Mouse (Mus musculus): ENCODE results near the gene Alyref. TPM values are rescaled to one million over a fixed set of nuclear protein-coding genes. Genes with fewer than 3 reads are reported as not detected.

The Alyref gene
- polyA plus RNA-seq (2014; fragmentation: Nextera tagmentation; extraction: Ambion mirVana): 251 and 254 TPM in 2 replicates

DNA sequence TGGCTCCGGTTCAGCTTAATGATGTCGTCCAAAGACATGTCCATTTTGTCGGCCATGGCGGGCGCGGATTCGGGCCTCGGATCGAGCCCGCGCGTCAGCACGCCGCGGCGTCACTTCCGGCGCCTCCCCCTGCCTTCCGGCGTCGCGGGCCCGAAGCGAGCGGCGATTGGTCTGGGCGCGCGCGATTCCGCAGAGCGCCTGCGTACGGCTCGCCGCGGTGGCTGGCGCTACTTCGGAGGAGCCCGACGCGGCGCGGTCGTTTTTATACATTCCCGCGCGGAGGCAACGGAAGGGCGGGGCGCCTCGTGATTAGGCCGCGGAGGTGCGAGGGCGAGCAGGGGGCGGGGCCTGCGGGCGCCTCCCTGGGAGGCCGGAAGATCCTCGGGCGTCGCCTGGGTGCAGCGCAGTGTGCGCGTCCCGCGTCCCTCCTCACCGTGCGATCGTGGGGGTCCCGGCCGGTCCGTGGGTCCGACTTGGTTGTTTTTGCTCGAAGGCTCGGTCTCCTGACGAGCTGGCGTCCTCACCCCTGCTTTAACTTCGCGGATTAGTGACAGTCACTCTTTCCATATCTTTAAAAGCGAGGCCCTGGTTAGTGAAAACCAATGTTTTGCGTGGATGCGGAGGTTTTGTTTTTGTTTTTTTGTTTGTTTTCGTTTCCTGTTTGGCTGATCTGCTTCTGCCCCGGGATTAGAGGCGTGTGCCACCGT lies at the start of gene Alyref, which contains the start of gene Anapc11:
TSS of gene Alyref (minus strand) at position 83 of the 707 bp plus-strand sequence.
TSS of gene Anapc11 (plus strand) at position 139 of the 707 bp plus-strand sequence.
- peak within 1 kb of the TSS; percentile 68 to 92 for H3K27ac ChIP-seq (replicated peaks in 1 of 2; ENCODE audit: control insufficient read depth in 1 of 2, insufficient read depth in 1 of 2, low read depth in 2 of 2, low read length in 2 of 2)
- no peaks in the 10 kb centered on the region for H3K9me3 ChIP-seq (ENCODE audit: control insufficient read depth, low read length)
- H3K9ac ChIP-seq (ENCODE audit: low read length): peak within 1 kb of the TSS; percentile 100
- peak; percentile 96 for ATAC-seq (ENCODE audit: insufficient number of reproducible peaks, insufficient read depth, low FRiP score, low read depth)
- peak within 1 kb of the TSS; percentile 97 for H3K4me2 ChIP-seq (ENCODE audit: low read length)
- H3K4me3 ChIP-seq (ENCODE audit: control insufficient read depth in 1 of 2, insufficient read depth in 1 of 2, low read depth in 1 of 2, low read length in 2 of 2): peak within 1 kb of the TSS; percentile 59 to 99
- H3K27me3 ChIP-seq (ENCODE audit: control insufficient read depth, insufficient read depth, low read length): no peaks in the 10 kb centered on the region
- peaks cover 11 to 16% of the 10 kb centered on the region in 2 experiments for H3K4me1 ChIP-seq (ENCODE audit: control insufficient read depth in 2 of 2, insufficient read depth in 2 of 2, low read length in 2 of 2)
- under 1% methylated on average over 86 of the region's 88 CpGs for WGBS
- H3K36me3 ChIP-seq (ENCODE audit: control insufficient read depth, insufficient read depth, low read length): peaks cover 77% of the 10 kb centered on the region

DNA sequence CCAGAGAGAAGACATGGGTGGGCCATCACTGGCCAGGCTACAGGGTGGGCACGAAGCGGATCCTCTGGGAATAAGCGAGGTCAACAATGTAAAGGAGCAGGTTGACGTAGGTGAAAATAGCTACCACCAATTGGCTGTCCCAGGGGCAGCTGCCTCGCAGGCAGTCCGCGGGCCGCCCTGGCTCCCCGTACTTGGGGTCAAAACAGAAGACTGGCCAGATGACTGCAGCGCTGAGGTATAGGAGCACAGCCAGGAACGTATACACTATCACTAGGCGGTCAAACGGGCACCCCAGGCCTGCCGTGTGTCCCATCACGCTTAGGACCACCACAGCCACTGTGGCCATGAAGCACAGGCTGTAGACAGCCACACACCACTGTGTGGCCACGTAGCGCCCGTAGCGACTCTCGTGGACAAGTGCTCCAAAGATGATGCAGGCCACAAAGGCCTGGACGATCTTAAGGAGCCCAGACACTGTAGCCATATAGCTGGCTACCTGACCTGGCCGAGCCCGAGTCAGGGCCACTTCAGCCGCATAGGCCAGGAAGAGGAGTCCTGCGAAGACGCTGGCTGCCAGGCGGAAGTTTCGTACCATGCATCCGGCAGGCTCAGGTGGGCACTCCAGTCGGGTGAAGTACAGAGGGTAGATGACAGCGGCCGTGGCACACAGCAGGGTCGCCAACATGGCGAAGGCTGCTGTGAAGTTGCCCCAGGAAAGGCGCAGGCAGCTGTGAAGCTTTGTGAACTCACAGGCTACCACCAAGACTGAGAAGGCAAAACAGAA lies 49.1 kb upstream of the Alyref start:
- H3K9ac ChIP-seq (ENCODE audit: low read length): peak overlapping the region; percentile 80
- H3K27me3 ChIP-seq (ENCODE audit: control insufficient read depth, insufficient read depth, low read length): no peaks in the 10 kb centered on the region
- WGBS: 65% methylated on average over 35 of the region's 35 CpGs
- H3K36me3 ChIP-seq (ENCODE audit: control insufficient read depth, insufficient read depth, low read length): no peaks in the 10 kb centered on the region
- peak overlapping the region; percentile 49 to 68 for H3K4me3 ChIP-seq (ENCODE audit: control insufficient read depth in 1 of 2, insufficient read depth in 1 of 2, low read depth in 1 of 2, low read length in 2 of 2)
- peak overlapping the region; percentile 72 for H3K4me2 ChIP-seq (ENCODE audit: low read length)
- H3K27ac ChIP-seq (replicated peaks in 1 of 2; ENCODE audit: control insufficient read depth in 1 of 2, insufficient read depth in 1 of 2, low read depth in 2 of 2, low read length in 2 of 2): peak overlapping the region; percentile 86 to 95
- no peaks in the 10 kb centered on the region for H3K9me3 ChIP-seq (ENCODE audit: control insufficient read depth, low read length)
- no peak for ATAC-seq (ENCODE audit: insufficient number of reproducible peaks, insufficient read depth, low FRiP score, low read depth)
- peaks cover 13 to 17% of the 10 kb centered on the region in 2 experiments for H3K4me1 ChIP-seq (ENCODE audit: control insufficient read depth in 2 of 2, insufficient read depth in 2 of 2, low read length in 2 of 2)

DNA sequence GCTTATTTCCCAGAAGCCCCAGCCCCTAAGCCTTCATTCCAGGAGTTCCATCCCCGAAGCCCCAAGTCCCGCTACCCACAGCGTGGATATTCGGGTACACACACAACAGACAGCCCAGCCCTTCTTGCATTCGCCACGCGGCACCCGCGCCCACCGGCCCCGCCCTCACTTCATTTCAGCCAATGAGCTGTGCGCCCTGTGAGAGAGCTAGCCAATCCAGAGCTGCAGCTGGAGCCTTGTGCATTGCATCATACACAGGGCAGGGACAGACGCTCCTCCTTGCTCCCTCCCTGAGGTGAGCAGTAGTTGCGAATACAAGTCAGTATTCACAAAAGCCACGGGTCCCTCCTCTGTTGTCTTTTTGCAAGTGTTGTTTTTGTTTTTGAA lies 45.4 kb upstream of the Alyref start, which contains the start of gene Pycr1:
TSS of gene Pycr1 (minus strand) at position 169 of the 387 bp plus-strand sequence.
- Histone ChIP-seq H3K4me3 (ENCODE audit: control insufficient read depth in 1 of 2, insufficient read depth in 1 of 2, low read depth in 1 of 2, low read length in 2 of 2) (peak within 1 kb of the TSS; percentile 52), H3K36me3 (ENCODE audit: control insufficient read depth, insufficient read depth, low read length) (no peaks in the 10 kb centered on the region), H3K27me3 (ENCODE audit: control insufficient read depth, insufficient read depth, low read length) (no peaks in the 10 kb centered on the region), H3K4me1 (ENCODE audit: control insufficient read depth in 2 of 2, insufficient read depth in 2 of 2, low read length in 2 of 2) (peaks cover 13 to 17% of the 10 kb centered on the region in 2 experiments), H3K9me3 (ENCODE audit: control insufficient read depth, low read length) (no peaks in the 10 kb centered on the region), H3K4me2 (ENCODE audit: low read length) (peak within 1 kb of the TSS; percentile 91), H3K27ac (replicated peaks in 1 of 2; ENCODE audit: control insufficient read depth in 1 of 2, insufficient read depth in 1 of 2, low read depth in 2 of 2, low read length in 2 of 2) (no peak within 1 kb of the TSS; a peak in 1 of 4 replicates), H3K9ac (ENCODE audit: low read length) (peak within 1 kb of the TSS; percentile 78)
- peak; percentile 96 for ATAC-seq (ENCODE audit: insufficient number of reproducible peaks, insufficient read depth, low FRiP score, low read depth)
- WGBS: 1% methylated on average over 15 of the region's 15 CpGs

DNA sequence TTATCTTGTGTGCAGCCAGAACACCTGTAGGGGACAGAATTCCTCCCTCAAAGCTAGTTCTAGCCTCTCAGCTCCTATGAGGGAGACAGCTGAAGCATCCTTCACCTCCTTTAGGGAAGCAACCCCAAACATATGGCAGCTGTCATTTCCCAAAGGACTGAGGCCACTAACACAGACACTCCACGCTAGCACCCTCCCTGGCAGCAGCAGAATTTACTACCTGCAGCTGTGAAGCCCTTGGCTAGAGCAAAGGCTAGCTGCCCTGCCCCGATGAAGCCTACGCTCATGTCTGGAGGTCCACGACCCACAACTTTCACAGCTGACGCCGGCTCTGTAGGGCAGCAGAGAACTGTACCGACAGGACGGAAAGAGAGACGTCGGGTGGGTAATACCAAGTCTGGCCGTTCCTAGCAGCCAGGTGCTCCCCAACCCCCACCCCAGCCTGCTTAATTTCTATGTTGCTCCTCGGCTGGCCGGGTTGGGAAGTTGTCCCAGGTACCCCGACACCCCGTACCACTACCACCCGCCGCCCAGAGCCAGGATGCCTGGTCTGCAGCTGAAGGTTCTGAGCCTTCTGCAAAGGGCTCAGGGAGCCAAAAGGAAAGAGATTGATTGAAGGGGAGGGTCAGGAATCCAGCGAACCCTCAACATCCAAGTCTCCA lies 44.9 kb upstream of the Alyref start:
- H3K27me3 ChIP-seq (ENCODE audit: control insufficient read depth, insufficient read depth, low read length): no peaks in the 10 kb centered on the region
- H3K9ac ChIP-seq (ENCODE audit: low read length): peak overlapping the region; percentile 78
- H3K4me2 ChIP-seq (ENCODE audit: low read length): peak overlapping the region; percentile 91
- no peaks in the 10 kb centered on the region for H3K36me3 ChIP-seq (ENCODE audit: control insufficient read depth, insufficient read depth, low read length)
- peaks cover 13 to 17% of the 10 kb centered on the region in 2 experiments for H3K4me1 ChIP-seq (ENCODE audit: control insufficient read depth in 2 of 2, insufficient read depth in 2 of 2, low read length in 2 of 2)
- 2% methylated on average over 18 of the region's 18 CpGs for WGBS
- H3K4me3 ChIP-seq (ENCODE audit: control insufficient read depth in 1 of 2, insufficient read depth in 1 of 2, low read depth in 1 of 2, low read length in 2 of 2): peak overlapping the region; percentile 52
- H3K9me3 ChIP-seq (ENCODE audit: control insufficient read depth, low read length): no peaks in the 10 kb centered on the region
- ATAC-seq (ENCODE audit: insufficient number of reproducible peaks, insufficient read depth, low FRiP score, low read depth): peak; percentile 33; the same call in 1 of the 2 replicates
- no peak overlapping the region; a peak in 1 of 4 replicates for H3K27ac ChIP-seq (replicated peaks in 1 of 2; ENCODE audit: control insufficient read depth in 1 of 2, insufficient read depth in 1 of 2, low read depth in 2 of 2, low read length in 2 of 2)

DNA sequence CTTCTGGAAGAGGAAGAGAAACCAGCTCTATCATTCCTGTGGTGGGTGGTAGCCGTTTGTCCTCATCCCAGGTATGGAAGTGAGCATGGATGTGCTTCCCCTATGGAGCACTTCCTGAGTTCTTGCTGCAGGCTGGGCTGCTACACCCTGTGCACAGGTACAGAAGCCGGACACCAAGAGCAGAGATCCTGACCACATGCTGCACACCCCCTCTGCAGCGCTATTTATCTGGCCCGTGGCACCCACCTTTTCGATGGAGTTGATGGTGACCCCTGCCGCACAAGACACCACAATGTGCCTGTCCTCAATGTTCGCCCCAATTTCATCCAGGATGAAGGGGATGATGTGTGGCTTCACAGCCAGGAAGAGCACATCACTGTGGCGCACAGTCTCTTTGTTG lies 43.7 kb upstream of the Alyref start:
- H3K4me2 ChIP-seq (ENCODE audit: low read length): no peak overlapping the region
- H3K9ac ChIP-seq (ENCODE audit: low read length): no peak overlapping the region
- no peaks in the 10 kb centered on the region for H3K36me3 ChIP-seq (ENCODE audit: control insufficient read depth, insufficient read depth, low read length)
- peaks cover 6 to 9% of the 10 kb centered on the region in 2 experiments for H3K4me1 ChIP-seq (ENCODE audit: control insufficient read depth in 2 of 2, insufficient read depth in 2 of 2, low read length in 2 of 2)
- no peak for ATAC-seq (ENCODE audit: insufficient number of reproducible peaks, insufficient read depth, low FRiP score, low read depth)
- H3K27ac ChIP-seq (replicated peaks in 1 of 2; ENCODE audit: control insufficient read depth in 1 of 2, insufficient read depth in 1 of 2, low read depth in 2 of 2, low read length in 2 of 2): no peak overlapping the region
- WGBS: 88% methylated on average over 8 of the region's 8 CpGs
- H3K4me3 ChIP-seq (ENCODE audit: control insufficient read depth in 1 of 2, insufficient read depth in 1 of 2, low read depth in 1 of 2, low read length in 2 of 2): no peak overlapping the region
- no peaks in the 10 kb centered on the region for H3K27me3 ChIP-seq (ENCODE audit: control insufficient read depth, insufficient read depth, low read length)
- H3K9me3 ChIP-seq (ENCODE audit: control insufficient read depth, low read length): no peaks in the 10 kb centered on the region

DNA sequence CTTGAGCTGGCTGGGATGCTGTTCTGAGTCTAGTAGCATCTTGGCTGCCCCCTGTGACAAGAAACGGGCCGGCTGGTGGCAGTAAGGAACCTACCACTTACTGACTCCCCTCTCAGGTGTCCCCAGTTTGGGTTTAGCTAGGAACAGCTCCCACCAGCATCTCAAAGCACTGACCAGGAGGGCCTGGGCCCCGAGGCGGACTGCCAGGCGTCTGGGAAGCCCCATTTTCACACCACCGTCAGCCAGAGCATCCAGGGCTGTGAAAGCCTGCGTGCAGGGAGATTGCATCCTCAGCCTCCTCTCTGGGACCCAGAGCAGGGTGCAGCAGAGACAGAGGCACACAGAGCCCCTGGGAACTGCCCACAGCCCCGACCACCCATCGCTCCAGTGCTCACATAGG lies 43.1 kb upstream of the Alyref start:
- no peaks in the 10 kb centered on the region for H3K36me3 ChIP-seq (ENCODE audit: control insufficient read depth, insufficient read depth, low read length)
- no peaks in the 10 kb centered on the region for H3K9me3 ChIP-seq (ENCODE audit: control insufficient read depth, low read length)
- H3K27ac ChIP-seq (replicated peaks in 1 of 2; ENCODE audit: control insufficient read depth in 1 of 2, insufficient read depth in 1 of 2, low read depth in 2 of 2, low read length in 2 of 2): no peak overlapping the region
- H3K9ac ChIP-seq (ENCODE audit: low read length): no peak overlapping the region
- no peak for ATAC-seq (ENCODE audit: insufficient number of reproducible peaks, insufficient read depth, low FRiP score, low read depth)
- no peak overlapping the region for H3K4me3 ChIP-seq (ENCODE audit: control insufficient read depth in 1 of 2, insufficient read depth in 1 of 2, low read depth in 1 of 2, low read length in 2 of 2)
- H3K4me1 ChIP-seq (ENCODE audit: control insufficient read depth in 2 of 2, insufficient read depth in 2 of 2, low read length in 2 of 2): peaks cover 5 to 9% of the 10 kb centered on the region in 2 experiments
- WGBS: 62% methylated on average over 9 of the region's 9 CpGs
- H3K4me2 ChIP-seq (ENCODE audit: low read length): no peak overlapping the region
- H3K27me3 ChIP-seq (ENCODE audit: control insufficient read depth, insufficient read depth, low read length): no peaks in the 10 kb centered on the region

DNA sequence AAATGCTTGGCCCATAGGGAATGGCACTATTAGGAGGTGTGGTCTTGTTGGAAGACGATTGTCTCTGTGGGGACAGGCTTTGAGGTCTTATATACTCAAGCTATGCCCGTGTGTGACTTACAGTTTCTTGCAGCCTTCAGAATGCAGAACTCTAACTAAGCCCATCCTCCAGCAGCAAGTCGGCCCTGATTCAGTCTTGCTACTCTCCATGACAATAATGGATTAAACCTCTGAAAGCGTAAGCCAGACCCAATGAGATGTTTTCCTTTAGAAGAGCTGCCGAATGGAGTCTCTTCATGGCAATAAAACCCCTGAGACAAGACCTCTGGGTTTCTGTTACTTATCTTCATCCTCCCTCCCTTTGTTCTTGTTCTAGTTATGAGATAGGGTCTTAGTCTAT lies 36.6 kb upstream of the Alyref start:
- 82% methylated on average over 5 of the region's 5 CpGs for WGBS
- H3K27ac ChIP-seq (replicated peaks in 1 of 2; ENCODE audit: control insufficient read depth in 1 of 2, insufficient read depth in 1 of 2, low read depth in 2 of 2, low read length in 2 of 2): no peak overlapping the region
- no peak overlapping the region for H3K9ac ChIP-seq (ENCODE audit: low read length)
- no peaks in the 10 kb centered on the region for H3K9me3 ChIP-seq (ENCODE audit: control insufficient read depth, low read length)
- no peaks in the 10 kb centered on the region for H3K27me3 ChIP-seq (ENCODE audit: control insufficient read depth, insufficient read depth, low read length)
- no peaks in the 10 kb centered on the region for H3K36me3 ChIP-seq (ENCODE audit: control insufficient read depth, insufficient read depth, low read length)
- no peak overlapping the region for H3K4me3 ChIP-seq (ENCODE audit: control insufficient read depth in 1 of 2, insufficient read depth in 1 of 2, low read depth in 1 of 2, low read length in 2 of 2)
- no peak for ATAC-seq (ENCODE audit: insufficient number of reproducible peaks, insufficient read depth, low FRiP score, low read depth)
- no peak overlapping the region for H3K4me2 ChIP-seq (ENCODE audit: low read length)
- peaks cover 20 to 26% of the 10 kb centered on the region in 2 experiments for H3K4me1 ChIP-seq (ENCODE audit: control insufficient read depth in 2 of 2, insufficient read depth in 2 of 2, low read length in 2 of 2)
